Mouse (Mus musculus): ENCODE results near the gene Arhgef38.

GRCm38 (mm10) chr3:133230427-133230826, 4.3 kb downstream of the Arhgef38 start:
- TF ChIP-seq TAL1 (IDR thresholded peaks at IDR 0.05; ENCODE audit: low read length) (no peak), GATA1 (IDR thresholded peaks at IDR 0.05; ENCODE audit: low read length) (no peak)

All from erythroblast, embryonic 14.5 days (primary cell).